Mouse (Mus musculus) urinary bladder, adult 18-20 months (tissue): ENCODE measurements at regions not wholly inside any gene's neighbourhood (a gene's known extent, or its start where the extent isn't known, plus 50 kb on each side); places are given as distances from the start of the nearest gene placed in this dataset.
"Not testable (repeated sequence)": the region's sequence is repeated elsewhere in the genome, so short reads cannot be mapped to it uniquely, and the experiment has no call there.

Experiments used
- DNase-seq, 2 experiments: peaks; one replicate each; pipeline ENCODE4 v3.0.0; 2022; ENCODE audit warnings: low spot score in 2 of 2, mixed read lengths in 2 of 2

DNA sequence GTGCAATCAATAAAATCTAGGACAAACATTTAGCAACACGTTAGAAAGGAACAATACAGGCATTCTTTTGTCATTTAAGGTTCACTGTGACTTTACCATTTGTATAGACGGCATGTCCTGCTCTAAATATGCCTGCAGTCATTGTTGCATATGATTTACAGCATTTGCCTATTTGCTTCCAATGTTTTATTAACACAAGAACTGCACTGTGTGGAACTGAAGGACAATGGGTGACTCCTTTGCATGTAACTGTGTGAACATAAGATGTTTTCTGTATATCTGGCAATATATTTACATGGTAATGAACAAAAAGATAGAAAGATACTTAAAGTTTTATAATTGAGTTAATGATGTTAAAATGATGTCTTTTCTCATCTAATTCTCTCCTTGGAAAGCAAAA is 57.1 kb downstream of the Pou4f1 start:
- DNase-seq, result no peak

DNA sequence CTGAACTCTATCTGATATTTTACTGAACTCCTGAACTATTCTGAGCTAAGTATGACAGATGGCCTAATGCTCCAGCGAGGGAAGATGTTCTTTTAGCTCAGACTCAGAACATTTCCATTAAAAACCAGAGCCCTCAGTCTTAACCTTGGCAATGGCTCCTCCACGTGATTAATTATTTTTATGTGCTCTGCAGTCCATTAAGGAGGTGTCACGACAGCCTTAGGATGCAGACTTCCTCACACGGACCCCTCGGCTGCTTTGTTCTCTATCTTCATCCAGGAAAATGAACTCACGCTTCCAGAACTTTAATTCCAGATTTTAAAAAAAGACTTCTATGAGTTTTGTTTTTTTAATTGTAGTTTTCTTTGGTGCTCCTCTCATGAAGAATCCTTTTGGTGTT is 57.5 kb downstream of the Pou4f1 start:
- no peak for DNase-seq

DNA sequence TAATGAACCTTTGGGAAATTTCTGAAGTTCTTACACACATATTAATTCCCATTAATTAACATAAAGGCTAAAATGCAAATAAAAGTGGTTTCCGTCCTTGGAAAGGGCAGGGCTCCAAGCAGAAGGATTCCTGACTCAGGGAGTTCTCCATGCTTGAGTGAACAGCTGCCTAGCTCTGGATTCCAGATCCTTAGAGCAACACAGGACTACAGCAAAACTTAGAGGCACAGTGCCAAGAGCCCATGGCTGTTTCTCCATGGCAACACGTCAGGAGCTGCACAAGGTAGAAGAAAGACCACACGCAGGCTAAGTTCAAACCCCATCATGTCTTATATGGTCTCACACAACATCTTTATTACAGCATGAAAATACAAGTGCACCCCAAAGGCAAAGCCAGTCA is 61.7 kb downstream of the Pou4f1 start:
- no peak for DNase-seq

DNA sequence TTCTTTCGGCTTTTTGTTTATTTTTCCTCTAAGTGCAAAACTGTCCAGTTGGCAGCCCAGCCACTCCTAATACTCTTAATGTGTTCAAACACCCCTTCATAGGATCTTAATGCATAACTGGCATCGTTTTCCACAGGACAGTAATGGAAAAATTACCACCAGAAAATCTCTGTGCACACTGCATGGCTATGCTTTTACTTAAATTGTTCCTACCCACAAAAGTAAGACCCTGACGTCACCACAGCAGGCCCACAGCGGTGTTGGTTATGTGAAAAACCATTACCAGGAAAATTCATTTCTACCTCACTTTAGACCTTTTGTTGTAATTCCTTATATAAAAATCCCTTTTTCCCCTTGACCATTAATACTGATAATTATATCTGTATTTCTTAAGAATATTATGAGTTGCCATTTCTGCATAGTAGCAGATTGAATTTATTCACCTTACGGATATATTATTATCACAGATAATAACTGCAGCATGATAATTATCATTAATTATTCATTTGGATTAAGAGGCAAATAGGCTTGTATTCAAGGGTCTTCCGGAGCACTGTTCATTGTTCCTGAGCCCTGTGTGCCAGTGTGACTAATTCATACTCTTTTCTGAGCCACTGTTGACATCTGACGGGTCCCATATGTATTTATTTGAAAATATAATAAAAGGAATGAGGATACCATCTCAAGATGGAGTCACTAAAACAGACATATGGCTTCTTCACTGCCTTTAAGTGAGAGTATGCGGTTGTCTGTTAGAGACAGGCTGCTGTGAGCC is 78.3 kb downstream of the Pou4f1 start:
- DNase-seq, result no peak

DNA sequence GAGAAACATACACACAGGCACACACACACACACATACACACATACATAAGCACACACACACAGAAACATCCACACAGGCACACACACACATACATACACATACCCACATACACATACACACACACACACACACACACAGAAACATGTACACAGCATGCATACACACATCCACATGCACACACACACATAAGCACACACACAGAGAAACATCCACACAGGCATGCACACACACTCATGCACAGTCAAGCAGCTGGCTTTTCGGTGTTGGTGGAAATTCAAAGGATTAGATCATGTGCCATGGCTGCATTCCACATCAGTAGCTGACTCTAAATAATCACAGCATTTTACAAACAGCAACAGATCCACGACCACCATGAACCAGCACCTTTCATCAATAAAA is 78.9 kb downstream of the Pou4f1 start:
- DNase-seq, result no peak

DNA sequence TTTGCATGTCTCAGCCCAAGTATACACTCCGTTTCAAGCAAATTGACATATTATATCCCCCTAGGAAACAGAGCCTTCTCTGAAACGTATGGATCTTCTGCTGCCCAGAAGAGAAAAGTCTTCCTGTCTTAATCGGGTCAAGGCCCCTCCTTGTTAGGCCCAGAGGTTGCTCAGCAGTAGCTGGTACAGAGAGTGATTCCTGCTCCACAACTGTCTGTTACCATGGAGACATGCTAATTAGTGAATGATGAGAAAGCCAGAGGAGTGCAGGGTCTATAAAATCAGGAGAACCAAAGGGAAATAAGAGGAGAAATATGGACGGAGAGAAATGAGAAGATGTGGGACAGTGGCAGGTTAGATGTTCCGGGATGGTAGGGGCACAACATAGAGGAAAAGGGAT is 86.8 kb downstream of the Pou4f1 start:
- DNase-seq, result no peak

DNA sequence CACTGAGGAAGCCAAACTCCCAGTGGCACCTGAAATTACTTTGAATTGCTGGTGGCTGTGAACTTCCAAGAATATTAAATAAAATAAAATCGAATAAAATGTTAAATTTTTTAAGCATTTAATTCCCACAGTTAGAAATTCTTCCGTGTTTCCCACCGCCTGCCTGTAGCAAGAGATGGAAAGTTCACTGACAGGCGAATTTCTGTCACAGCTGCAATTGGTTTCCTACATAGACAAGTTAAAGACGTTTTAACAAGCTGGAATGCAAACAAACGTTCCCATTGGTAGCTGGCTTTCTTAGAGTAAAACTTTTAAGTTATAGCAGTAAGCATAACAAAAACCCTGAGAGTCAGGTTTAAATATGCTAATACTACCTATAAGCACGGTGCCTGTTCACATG is 95.0 kb downstream of the Pou4f1 start:
- no peak for DNase-seq

DNA sequence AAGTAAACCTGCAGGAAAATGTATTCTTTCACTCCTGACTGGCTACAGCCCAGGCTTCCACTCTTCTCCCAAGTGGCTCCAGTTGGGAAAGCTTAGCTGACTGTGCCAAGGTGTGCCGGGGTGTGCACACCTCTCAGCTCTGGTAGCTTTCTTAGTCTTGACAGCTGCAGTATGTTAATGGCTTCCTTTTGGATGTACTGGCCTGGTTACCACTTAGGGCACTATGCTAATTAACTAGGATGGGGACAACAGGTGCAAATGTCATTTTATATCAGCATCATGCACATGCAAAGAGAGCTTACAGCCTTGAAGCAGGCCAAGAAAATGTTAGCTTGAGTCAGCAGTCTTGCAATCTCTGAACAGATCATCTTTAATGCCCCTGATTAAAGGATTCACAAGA is 111.2 kb downstream of the Pou4f1 start:
- DNase-seq, result no peak

DNA sequence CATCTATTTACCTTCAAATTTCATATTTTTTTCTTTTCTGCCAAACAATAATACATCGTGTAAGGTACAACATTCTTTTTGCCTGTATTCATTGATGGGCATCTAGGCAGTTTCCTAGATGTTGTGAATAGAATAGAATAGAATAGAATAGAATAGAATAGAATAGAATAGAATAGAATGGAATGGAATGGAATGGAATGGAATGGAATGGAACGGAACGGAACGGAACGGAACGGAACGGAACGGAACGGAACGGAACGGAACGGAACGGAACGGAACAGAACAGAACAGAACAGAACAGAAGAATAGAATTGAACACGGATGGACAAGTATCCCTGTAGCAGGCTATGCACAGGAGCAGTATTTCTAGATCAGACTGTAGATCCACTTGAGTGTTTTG is 131.0 kb downstream of the Pou4f1 start:
- not testable (repeated sequence) for DNase-seq

DNA sequence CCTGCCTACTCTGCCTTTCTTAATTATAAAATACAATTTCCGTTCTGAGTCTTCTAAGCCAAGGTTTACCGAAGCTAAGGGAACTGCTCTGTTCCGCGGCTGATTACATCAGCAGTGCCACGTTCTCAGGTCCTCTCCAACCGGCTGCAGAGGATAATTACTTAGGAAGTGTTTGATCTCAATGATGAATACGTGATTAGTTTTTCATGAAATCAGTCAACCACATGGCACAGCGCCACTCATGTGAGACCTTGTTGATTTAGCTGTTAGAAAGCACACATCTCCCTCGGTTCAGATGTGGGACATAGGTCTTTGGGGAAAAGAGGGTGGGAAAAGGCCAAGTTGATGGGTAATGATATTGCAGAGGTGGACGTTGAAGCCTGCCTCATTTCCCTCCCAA is 141.7 kb downstream of the Pou4f1 start:
- no peak for DNase-seq

DNA sequence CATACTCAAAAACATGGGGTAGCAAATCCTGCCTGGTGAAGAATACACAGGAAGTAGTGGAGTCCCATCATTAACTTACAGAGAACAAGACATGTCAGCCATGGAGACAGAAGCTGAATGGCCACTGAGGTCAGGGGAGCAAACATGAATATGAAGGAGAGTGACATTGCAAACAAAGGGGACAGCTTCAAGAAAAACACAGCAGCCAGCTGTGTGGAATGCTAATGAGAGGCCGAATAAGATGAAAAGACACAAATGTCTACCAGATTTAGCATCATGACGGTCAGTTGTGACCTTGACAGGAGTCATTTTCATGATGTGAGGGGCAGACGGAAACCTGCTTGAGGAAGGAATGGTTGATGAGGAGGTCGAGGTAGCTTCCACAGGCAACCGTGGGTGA is 167.7 kb downstream of the Pou4f1 start:
- DNase-seq, result no peak

DNA sequence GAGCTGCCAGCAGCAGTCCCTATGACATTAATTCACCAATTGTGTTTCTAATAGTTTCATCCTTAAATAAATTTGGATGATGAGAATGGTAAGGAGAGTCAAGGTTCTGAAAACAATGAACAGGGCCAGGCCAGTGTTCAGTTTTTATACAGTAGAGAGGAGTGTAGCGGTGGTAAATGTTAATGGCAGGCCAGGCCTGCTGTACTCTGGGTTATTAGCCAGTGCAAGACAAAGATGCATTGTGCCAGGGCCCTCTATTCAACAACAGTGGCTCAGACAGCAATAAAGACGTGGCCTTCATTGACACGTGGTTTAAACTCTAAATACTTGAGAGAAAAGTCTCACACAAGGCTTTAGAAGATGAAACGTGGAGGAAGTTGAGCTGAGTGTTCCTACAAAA is 169.5 kb downstream of the Pou4f1 start:
- DNase-seq, result no peak

DNA sequence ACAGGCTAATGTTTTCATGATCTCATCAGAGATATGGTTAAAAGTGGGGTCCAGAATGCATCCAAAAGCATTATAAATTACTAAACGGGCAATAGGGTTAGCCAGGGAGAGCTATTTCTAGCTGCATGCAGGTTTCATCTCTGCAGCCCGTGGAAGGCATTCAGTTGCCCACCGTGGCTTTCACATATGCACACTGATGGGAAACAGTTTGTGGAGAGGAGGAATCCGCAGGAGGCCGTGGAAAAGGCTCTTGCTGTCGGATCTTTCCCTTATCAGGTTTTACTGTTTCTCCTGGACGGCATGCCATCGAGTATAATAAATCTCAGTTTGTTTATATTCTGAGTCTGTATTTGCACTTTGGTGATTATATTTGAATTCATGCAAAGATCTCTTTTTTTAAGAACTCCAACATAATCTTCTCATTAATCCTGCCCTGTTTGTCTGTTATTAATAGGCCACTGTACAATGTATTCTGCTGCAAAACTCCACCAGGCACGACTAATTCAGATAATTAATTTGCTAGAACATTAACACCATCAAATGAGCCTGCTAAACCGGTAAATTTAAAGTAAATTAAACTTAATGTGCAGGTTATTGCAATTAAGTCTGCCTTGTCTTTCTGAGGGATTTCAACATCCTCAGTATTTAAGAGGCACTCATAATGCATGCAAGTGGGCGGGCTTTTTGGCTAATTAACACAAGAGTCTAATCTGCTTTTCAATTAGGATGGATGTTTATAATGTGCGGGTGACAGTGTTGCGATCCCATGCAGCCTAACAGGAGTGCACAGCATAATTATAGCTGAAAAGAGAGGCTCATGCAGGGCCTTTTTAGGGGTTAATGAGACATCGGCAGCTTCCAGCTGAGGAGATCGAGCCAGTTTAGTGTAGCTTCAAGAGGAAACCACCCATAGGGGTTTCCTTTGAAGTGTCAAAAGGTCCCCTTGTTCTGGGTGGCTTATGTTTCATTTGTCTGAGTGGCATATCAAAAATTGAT is 170.2 kb downstream of the Pou4f1 start:
- DNase-seq, result no peak

DNA sequence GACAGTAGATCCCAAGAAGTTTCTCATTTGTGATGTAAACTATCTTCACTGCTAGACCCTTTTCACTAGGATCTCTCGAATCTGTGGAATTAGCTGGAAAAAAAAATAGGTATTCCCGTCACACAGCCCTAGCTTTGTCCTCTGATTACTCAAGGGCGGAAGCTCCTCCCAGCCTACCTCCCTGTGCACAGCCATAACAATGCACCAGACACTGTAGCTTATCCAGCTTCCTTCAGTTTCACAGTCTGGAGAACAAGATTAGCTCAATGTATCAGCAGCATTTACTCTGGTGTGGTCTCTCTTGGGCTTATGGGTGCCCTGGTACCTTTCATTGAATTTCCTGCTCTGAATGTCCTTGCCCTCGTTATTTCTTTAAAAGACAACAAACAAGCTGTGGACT is 174.0 kb downstream of the Pou4f1 start:
- no peak for DNase-seq

DNA sequence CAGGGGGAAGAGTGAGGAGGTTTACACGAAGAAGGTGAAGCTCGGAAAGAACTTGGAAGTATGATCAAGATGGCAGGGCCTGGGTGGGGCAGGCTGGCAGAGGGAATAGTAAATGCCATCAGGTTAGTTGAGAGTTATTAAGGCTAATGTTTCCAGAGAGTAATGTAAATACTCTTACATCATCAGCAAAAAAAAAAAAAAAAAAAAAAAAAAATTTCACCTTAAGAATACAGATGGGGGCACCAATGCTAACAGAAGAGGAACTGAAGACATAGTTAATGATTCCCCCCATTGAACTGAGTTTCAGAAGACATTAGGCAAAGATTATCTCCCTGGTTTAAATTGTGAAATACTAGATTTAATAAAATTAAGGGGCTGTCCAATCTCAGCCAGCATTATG is 174.7 kb downstream of the Pou4f1 start:
- DNase-seq, result no peak

DNA sequence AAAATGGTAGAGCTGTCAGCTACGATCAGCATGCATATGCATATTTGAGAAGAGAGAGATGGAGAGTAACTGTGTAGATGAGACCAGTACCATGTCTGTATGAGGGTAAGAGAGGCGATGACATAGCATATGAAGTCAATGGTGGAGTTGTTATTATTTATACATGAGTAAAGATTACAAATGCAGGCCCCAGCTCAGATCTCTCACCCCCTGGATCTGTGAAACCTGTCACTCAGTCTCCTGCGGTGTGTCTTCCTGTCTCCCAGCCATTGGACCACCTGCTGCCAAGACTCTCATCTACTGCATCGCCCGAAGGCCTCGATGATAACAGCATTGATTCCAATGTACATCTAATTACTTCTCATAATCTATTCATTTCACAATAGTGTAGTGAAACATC is 187.4 kb downstream of the Pou4f1 start:
- no peak for DNase-seq

DNA sequence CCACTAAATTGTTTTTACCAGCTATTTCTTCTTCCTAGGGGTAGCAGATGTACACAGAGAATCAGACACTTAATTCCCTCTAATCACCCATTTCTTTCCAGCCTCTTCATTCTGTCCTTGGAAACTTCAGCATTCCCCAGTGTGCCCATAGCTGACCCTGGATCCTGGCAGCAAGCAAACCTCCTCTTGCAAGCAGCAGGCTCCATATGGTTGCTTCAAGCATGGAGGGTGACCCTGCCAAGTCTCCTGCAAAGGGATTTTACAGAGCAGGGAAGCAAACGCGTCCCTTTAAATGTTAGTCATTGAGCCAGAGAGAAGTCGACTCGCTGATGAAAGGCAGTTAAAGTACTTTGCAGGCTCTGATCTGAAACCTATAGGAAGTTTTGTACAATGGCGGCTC is 187.9 kb downstream of the Pou4f1 start:
- DNase-seq, result no peak

DNA sequence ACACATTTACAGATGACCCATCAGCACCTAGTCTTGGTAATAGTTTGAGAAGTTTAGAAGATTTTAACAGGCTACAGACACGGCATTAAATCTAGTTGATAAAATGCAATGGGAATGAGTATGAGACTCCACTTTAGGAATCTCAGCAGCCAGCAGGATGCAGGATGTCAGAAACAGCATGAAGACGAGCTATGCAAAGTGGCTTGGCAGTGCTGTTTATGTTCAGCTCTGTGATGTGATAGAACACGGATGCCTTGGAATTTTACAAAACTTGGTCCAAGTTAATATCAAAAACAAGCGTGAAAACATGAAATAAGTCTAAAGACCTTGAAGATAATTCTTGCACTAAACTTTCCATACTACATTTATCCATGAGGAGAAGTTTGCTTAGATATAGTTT is 193.0 kb downstream of the Pou4f1 start:
- no peak for DNase-seq

DNA sequence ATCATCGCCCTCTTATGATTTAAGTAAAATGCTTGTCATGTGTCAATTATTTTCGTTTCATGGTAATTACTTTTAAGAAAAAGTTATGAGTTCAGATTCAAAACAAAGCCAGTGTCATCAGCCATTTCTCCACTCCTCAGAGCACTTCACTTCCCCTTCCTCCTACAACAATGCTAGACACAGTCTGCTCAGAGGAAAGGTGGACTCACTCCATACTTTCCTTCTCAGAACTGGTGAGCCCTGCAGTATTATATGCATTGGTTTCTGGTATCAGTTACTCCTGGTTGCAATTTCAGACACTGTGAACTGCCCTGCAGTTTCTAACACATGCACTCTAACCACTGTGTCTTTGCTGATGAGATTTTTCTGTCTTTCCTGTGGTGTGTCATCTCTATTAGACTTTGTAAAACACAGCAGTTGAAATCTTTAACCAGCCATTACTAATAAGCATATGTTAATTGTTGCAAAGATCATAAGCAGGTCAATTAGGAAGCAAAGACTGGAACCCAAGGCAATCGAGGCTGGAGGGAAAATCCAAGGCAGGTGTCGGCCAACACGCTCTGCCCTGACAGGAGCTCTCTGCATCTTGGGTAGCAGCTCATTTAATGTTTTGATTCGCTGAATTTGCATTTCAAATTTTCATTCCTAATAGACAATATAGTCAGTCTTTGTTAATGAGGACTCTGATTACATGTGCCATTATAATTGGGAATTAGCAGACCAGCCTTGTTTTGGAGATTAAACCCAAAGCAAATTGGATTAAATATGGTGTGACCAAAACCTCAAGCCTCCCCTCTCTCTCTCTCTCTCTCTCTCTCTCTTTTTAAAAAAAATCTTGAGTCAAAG is 202.7 kb downstream of the Pou4f1 start:
- DNase-seq, result no peak

DNA sequence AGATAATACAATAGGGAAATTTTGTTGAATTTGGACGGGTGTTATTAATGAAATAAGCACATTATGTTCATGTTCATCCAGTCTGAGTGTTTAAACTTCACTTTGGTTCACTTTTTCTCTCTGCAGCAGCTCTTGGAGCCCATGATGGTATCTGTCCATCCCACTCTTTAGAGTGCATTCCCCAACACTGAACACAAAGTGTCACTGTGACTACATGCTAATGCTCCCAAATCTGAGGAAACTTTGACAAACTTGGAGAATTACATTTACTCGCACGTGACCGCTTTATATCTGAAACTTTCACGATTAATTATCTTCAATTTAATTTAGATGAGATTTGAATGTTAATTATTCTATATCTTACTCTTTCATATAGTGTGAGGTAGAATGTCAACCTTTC is 250.8 kb downstream of the Pou4f1 start:
- DNase-seq, result no peak

DNA sequence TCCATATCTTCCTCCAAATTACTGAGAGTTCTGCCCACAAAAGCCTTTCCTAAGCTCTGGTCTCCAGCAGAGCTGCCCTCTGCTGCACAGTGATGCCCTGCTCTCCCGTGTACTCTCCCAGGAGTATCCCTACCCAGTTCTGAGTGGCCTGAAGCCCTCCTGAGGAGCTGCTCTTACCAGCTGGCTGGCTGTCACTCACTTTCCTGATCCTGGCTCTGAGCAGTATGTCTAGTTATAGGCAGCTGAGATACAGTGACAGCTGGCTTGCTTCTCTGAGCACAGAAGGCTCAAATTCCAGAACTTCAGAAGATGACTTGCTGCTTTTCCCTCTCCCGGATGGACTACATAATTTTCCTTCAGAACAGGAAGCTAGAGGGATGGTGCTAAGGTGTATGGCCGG is 257.1 kb downstream of the Pou4f1 start:
- no peak for DNase-seq

DNA sequence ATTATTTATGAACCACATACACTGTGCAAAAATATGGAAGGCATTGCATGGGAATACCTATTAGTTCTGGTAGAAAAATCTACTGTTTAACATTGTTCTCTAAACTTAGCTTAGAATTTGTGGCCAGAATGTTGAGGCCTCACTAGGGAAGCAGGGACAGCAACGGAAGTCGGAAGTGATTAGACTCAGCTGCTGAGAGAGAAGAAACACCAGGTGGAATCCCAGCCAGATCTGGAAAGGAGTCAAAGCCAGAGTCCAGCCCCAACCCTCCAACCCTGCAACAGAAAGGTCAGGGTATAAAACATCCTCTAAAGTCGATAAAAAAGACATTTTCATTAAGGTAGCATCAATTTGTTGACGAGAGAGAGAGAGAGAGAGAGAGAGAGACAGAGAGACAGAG is 258.9 kb downstream of the Pou4f1 start:
- DNase-seq, result no peak
